Mouse (Mus musculus): Measurements from ENCODE around the gene Cplx2. TPM values are rescaled to one million over a fixed set of nuclear protein-coding genes. Genes with fewer than 3 reads are reported as not detected.

The Cplx2 gene
- polyA plus RNA-seq, 1 experiment from 2014 or later, result 13.0 TPM

- H3K4me3 ChIP-seq (ENCODE audit: low read depth, low read length), result no peak overlapping the region
- 69% methylated on average over 3 of the region's 3 CpGs for WGBS
- DNase-seq (ENCODE audit: low spot score) (no peak), ATAC-seq (ENCODE audit: low FRiP score) (no peak)
- H3K27ac ChIP-seq (ENCODE audit: low read depth, low read length), result no peak overlapping the region
- no peak overlapping the region for H3K4me2 ChIP-seq (replicated peaks; ENCODE audit: low read depth, low read length)
- H3K36me3 ChIP-seq (ENCODE audit: control insufficient read depth, insufficient read depth, low read length), result no peaks in the 10 kb centered on the region
- H3K9me3 ChIP-seq (ENCODE audit: control insufficient read depth, low read length), result no peaks in the 10 kb centered on the region
- H3K4me1 ChIP-seq (replicated peaks; ENCODE audit: control insufficient read depth, insufficient read depth, low read length), result no peaks in the 10 kb centered on the region
- H3K27me3 ChIP-seq (ENCODE audit: control insufficient read depth, insufficient read depth, low read length), result no peaks in the 10 kb centered on the region
- H3K9ac ChIP-seq (ENCODE audit: low read depth, low read length), result no peak overlapping the region
These were observed 33.1 kb downstream of the Cplx2 start for GRCm38 (mm10) chr13:54404205-54404604.

GRCm38 (mm10) chr13:54405805-54406204 is 34.7 kb downstream of the Cplx2 start:
- Histone ChIP-seq H3K9me3 (ENCODE audit: control insufficient read depth, low read length) (no peaks in the 10 kb centered on the region), H3K9ac (ENCODE audit: low read depth, low read length) (no peak overlapping the region), H3K27ac (ENCODE audit: low read depth, low read length) (no peak overlapping the region), H3K4me1 (replicated peaks; ENCODE audit: control insufficient read depth, insufficient read depth, low read length) (no peaks in the 10 kb centered on the region), H3K4me2 (replicated peaks; ENCODE audit: low read depth, low read length) (no peak overlapping the region), H3K27me3 (ENCODE audit: control insufficient read depth, insufficient read depth, low read length) (no peaks in the 10 kb centered on the region), H3K36me3 (ENCODE audit: control insufficient read depth, insufficient read depth, low read length) (no peaks in the 10 kb centered on the region), H3K4me3 (ENCODE audit: low read depth, low read length) (no peak overlapping the region)
- no peak for ATAC-seq (ENCODE audit: low FRiP score)
- DNase-seq (ENCODE audit: low spot score), result no peak
- 75% methylated on average over 2 of the region's 2 CpGs for WGBS

- ATAC-seq (ENCODE audit: low FRiP score), result no peak
- no peak overlapping the region for H3K27ac ChIP-seq (ENCODE audit: low read depth, low read length)
- WGBS, result 82% methylated on average over 3 of the region's 3 CpGs
These were observed 40.5 kb downstream of the Cplx2 start for GRCm38 (mm10) chr13:54411656-54412055.

GRCm38 (mm10) chr13:54412236-54412635 is 41.1 kb downstream of the Cplx2 start:
- peak; percentile 15 for DNase-seq (ENCODE audit: low spot score)
- WGBS, result 34% methylated on average over 7 of the region's 7 CpGs
- ATAC-seq (ENCODE audit: low FRiP score), result no peak

More at GRCm38 (mm10) chr13:54411656-54412055, 40.5 kb downstream of the Cplx2 start:
- no peak for DNase-seq (ENCODE audit: low spot score)
- Histone ChIP-seq H3K9me3 (ENCODE audit: control insufficient read depth, low read length) (no peaks in the 10 kb centered on the region), H3K4me1 (replicated peaks; ENCODE audit: control insufficient read depth, insufficient read depth, low read length) (no peaks in the 10 kb centered on the region), H3K27me3 (ENCODE audit: control insufficient read depth, insufficient read depth, low read length) (no peaks in the 10 kb centered on the region), H3K4me2 (replicated peaks; ENCODE audit: low read depth, low read length) (no peak overlapping the region), H3K9ac (ENCODE audit: low read depth, low read length) (no peak overlapping the region), H3K36me3 (ENCODE audit: control insufficient read depth, insufficient read depth, low read length) (no peaks in the 10 kb centered on the region), H3K4me3 (ENCODE audit: low read depth, low read length) (no peak overlapping the region)

GRCm38 (mm10) chr13:54412721-54413120 is 41.6 kb downstream of the Cplx2 start:
- H3K36me3 ChIP-seq (ENCODE audit: control insufficient read depth, insufficient read depth, low read length), result no peaks in the 10 kb centered on the region
- no peak for ATAC-seq (ENCODE audit: low FRiP score)
- H3K4me1 ChIP-seq (replicated peaks; ENCODE audit: control insufficient read depth, insufficient read depth, low read length), result no peaks in the 10 kb centered on the region
- no peak overlapping the region for H3K9ac ChIP-seq (ENCODE audit: low read depth, low read length)
- H3K27me3 ChIP-seq (ENCODE audit: control insufficient read depth, insufficient read depth, low read length), result no peaks in the 10 kb centered on the region
- DNase-seq (ENCODE audit: low spot score), result no peak
- no peak overlapping the region for H3K4me3 ChIP-seq (ENCODE audit: low read depth, low read length)
- 83% methylated on average over 4 of the region's 4 CpGs for WGBS
- no peaks in the 10 kb centered on the region for H3K9me3 ChIP-seq (ENCODE audit: control insufficient read depth, low read length)
- H3K27ac ChIP-seq (ENCODE audit: low read depth, low read length), result no peak overlapping the region
- H3K4me2 ChIP-seq (replicated peaks; ENCODE audit: low read depth, low read length), result no peak overlapping the region

More at GRCm38 (mm10) chr13:54412236-54412635, 41.1 kb downstream of the Cplx2 start:
- H3K9ac ChIP-seq (ENCODE audit: low read depth, low read length), result no peak overlapping the region
- no peaks in the 10 kb centered on the region for H3K4me1 ChIP-seq (replicated peaks; ENCODE audit: control insufficient read depth, insufficient read depth, low read length)
- no peaks in the 10 kb centered on the region for H3K27me3 ChIP-seq (ENCODE audit: control insufficient read depth, insufficient read depth, low read length)
- no peaks in the 10 kb centered on the region for H3K9me3 ChIP-seq (ENCODE audit: control insufficient read depth, low read length)
- H3K27ac ChIP-seq (ENCODE audit: low read depth, low read length), result no peak overlapping the region
- H3K36me3 ChIP-seq (ENCODE audit: control insufficient read depth, insufficient read depth, low read length), result no peaks in the 10 kb centered on the region
- H3K4me2 ChIP-seq (replicated peaks; ENCODE audit: low read depth, low read length), result no peak overlapping the region
- H3K4me3 ChIP-seq (ENCODE audit: low read depth, low read length), result no peak overlapping the region

GRCm38 (mm10) chr13:54415059-54415458 is 43.9 kb downstream of the Cplx2 start:
- DNase-seq (ENCODE audit: low spot score) (no peak), ATAC-seq (ENCODE audit: low FRiP score) (no peak)
- H3K27ac ChIP-seq (ENCODE audit: low read depth, low read length), result no peak overlapping the region
- 91% methylated on average over 4 of the region's 4 CpGs for WGBS
- no peak overlapping the region for H3K4me3 ChIP-seq (ENCODE audit: low read depth, low read length)
- H3K4me2 ChIP-seq (replicated peaks; ENCODE audit: low read depth, low read length), result no peak overlapping the region
- H3K9ac ChIP-seq (ENCODE audit: low read depth, low read length), result no peak overlapping the region
- H3K27me3 ChIP-seq (ENCODE audit: control insufficient read depth, insufficient read depth, low read length), result no peaks in the 10 kb centered on the region
- no peaks in the 10 kb centered on the region for H3K4me1 ChIP-seq (replicated peaks; ENCODE audit: control insufficient read depth, insufficient read depth, low read length)
- H3K36me3 ChIP-seq (ENCODE audit: control insufficient read depth, insufficient read depth, low read length), result no peaks in the 10 kb centered on the region
- no peaks in the 10 kb centered on the region for H3K9me3 ChIP-seq (ENCODE audit: control insufficient read depth, low read length)

GRCm38 (mm10) chr13:54418781-54419327 is 47.7 kb downstream of the Cplx2 start:
- ATAC-seq (ENCODE audit: low FRiP score) (no peak), DNase-seq (ENCODE audit: low spot score) (peak; percentile 27)
- Histone ChIP-seq H3K36me3 (ENCODE audit: control insufficient read depth, insufficient read depth, low read length) (no peaks in the 10 kb centered on the region), H3K9ac (ENCODE audit: low read depth, low read length) (no peak overlapping the region), H3K4me3 (ENCODE audit: low read depth, low read length) (no peak overlapping the region), H3K4me2 (replicated peaks; ENCODE audit: low read depth, low read length) (no peak overlapping the region), H3K27ac (ENCODE audit: low read depth, low read length) (no peak overlapping the region), H3K9me3 (ENCODE audit: control insufficient read depth, low read length) (no peaks in the 10 kb centered on the region), H3K4me1 (replicated peaks; ENCODE audit: control insufficient read depth, insufficient read depth, low read length) (no peaks in the 10 kb centered on the region), H3K27me3 (ENCODE audit: control insufficient read depth, insufficient read depth, low read length) (no peaks in the 10 kb centered on the region)
- 75% methylated on average over 10 of the region's 10 CpGs for WGBS

GRCm38 (mm10) chr13:54420226-54420625 is 49.1 kb downstream of the Cplx2 start:
- Histone ChIP-seq H3K9ac (ENCODE audit: low read depth, low read length) (no peak overlapping the region), H3K27me3 (ENCODE audit: control insufficient read depth, insufficient read depth, low read length) (no peaks in the 10 kb centered on the region), H3K9me3 (ENCODE audit: control insufficient read depth, low read length) (no peaks in the 10 kb centered on the region), H3K27ac (ENCODE audit: low read depth, low read length) (no peak overlapping the region), H3K4me1 (replicated peaks; ENCODE audit: control insufficient read depth, insufficient read depth, low read length) (0 out of 2 replicates have a peak, but pooled peaks cover under 1% of the 10 kb centered on the region), H3K36me3 (ENCODE audit: control insufficient read depth, insufficient read depth, low read length) (no peaks in the 10 kb centered on the region), H3K4me2 (replicated peaks; ENCODE audit: low read depth, low read length) (no peak overlapping the region), H3K4me3 (ENCODE audit: low read depth, low read length) (no peak overlapping the region)
- ATAC-seq (ENCODE audit: low FRiP score) (no peak), DNase-seq (ENCODE audit: low spot score) (no peak)
- 70% methylated on average over 12 of the region's 12 CpGs for WGBS

GRCm38 (mm10) chr13:54425269-54425668 is 54.1 kb downstream of the Cplx2 start:
- H3K27ac ChIP-seq (ENCODE audit: low read depth, low read length), result peak overlapping the region; percentile 36; the same call in 1 of the 2 replicates
- H3K4me1 ChIP-seq (replicated peaks; ENCODE audit: control insufficient read depth, insufficient read depth, low read length), result 0 out of 2 replicates have a peak, but pooled peaks cover 2% of the 10 kb centered on the region
- no peaks in the 10 kb centered on the region for H3K27me3 ChIP-seq (ENCODE audit: control insufficient read depth, insufficient read depth, low read length)
- H3K36me3 ChIP-seq (ENCODE audit: control insufficient read depth, insufficient read depth, low read length), result no peaks in the 10 kb centered on the region
- 62% methylated on average over 2 of the region's 2 CpGs for WGBS
- H3K9ac ChIP-seq (ENCODE audit: low read depth, low read length), result no peak overlapping the region
- ATAC-seq (ENCODE audit: low FRiP score), result no peak
- H3K4me2 ChIP-seq (replicated peaks; ENCODE audit: low read depth, low read length), result no peak overlapping the region
- no peak overlapping the region for H3K4me3 ChIP-seq (ENCODE audit: low read depth, low read length)
- no peak for DNase-seq (ENCODE audit: low spot score)
- no peaks in the 10 kb centered on the region for H3K9me3 ChIP-seq (ENCODE audit: control insufficient read depth, low read length)

All from hindbrain, embryonic 11.5 days (tissue).